In the genomic region with DNA sequence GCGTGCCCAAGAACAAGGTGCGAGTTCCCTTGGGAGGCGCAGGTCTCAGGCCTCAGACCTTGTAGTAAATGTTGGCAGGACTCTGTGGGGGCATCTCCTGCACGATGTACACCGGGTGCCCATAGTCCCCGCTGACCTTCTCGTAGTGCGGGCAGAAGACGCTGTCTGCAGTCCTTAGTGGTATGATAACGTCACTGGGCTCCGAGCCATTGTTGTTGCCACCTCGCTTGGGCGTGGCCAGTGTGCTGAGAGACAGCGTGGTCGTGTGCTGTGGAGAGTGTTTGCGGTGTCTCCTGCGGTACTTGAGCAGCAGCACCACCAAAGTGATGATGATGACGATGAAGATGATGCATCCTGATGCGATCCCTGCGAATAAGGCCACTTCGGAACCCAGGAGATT, we compare ENCODE assay signal across 11 mouse cellular contexts. TPM values are rescaled to one million over a fixed set of nuclear protein-coding genes. Genes with fewer than 3 reads are reported as not detected.
DNase-seq lines count a peak whose midpoint lies in the region; ATAC-seq and TF ChIP-seq lines count a peak whose summit lies in the region.
"Had no signal": no experiment of that assay in that cellular context is flagged by ENCODE, and none has a peak within 500 bp of the region (broad histone marks: within the 10 kb centered on the region; RNA-seq: fewer than 3 reads in every experiment).

No protein-coding gene starts in this region.

- no peaks in the 10 kb centered on the region for H3K27me3 ChIP-seq in ES-Bruce4 (ENCODE audit: control insufficient read depth, insufficient read depth, low read length, poor library complexity, severe bottlenecking)
- no peaks in the 10 kb centered on the region for H3K27me3 ChIP-seq in embryonic facial prominence, embryonic 10.5 days (replicated peaks; ENCODE audit: low read depth, poor library complexity, severe bottlenecking)
- H3K27me3 ChIP-seq in limb, embryonic 15.5 days, result no peaks in the 10 kb centered on the region
- H3K27me3 ChIP-seq: liver, embryonic 12.5 days had no signal

- H3K9ac ChIP-seq in ES-Bruce4 (ENCODE audit: low read depth, poor library complexity, severe bottlenecking), result 0 out of 2 replicates have a peak overlapping the region, but pooled peaks have one; percentile 3
- no peak overlapping the region for H3K9ac ChIP-seq in limb, embryonic 15.5 days
- H3K9ac ChIP-seq: liver, embryonic 12.5 days had no signal

- no peak for DNase-seq in layer of hippocampus, adult 2 months (ENCODE audit: low spot score in 2 of 2)
- DNase-seq in layer of hippocampus, adult 18-20 months (ENCODE audit: low spot score in 2 of 2), result no peak
- no peak for DNase-seq in embryonic facial prominence, embryonic 10.5 days (ENCODE audit: low spot score)
- no peak for DNase-seq in Muller cell, postnatal 12 days (ENCODE audit: inconsistent ontology term)
- no peak for DNase-seq in frontal cortex, postnatal 10 days (ENCODE audit: low spot score in 2 of 2)
- DNase-seq: heart, postnatal 36 days had no signal

- TF ChIP-seq CTCF in layer of hippocampus, adult 2 months (conservative IDR thresholded peaks at IDR 0.05), result no peak
- no peak for TF ChIP-seq CTCF in ES-Bruce4 (IDR thresholded peaks at IDR 0.05; ENCODE audit: low read depth, low read length)

- peaks cover 3% of the 10 kb centered on the region for H3K4me1 ChIP-seq in ES-Bruce4 (ENCODE audit: control insufficient read depth, insufficient read depth, low read length)
- peaks cover 56% of the 10 kb centered on the region for H3K4me1 ChIP-seq in embryonic facial prominence, embryonic 10.5 days
- H3K4me1 ChIP-seq in limb, embryonic 15.5 days, result peaks cover 25% of the 10 kb centered on the region
- H3K4me1 ChIP-seq: liver, embryonic 12.5 days had no signal

- no peak overlapping the region for H3K4me3 ChIP-seq in layer of hippocampus, adult 2 months
- peak overlapping the region; percentile 49 for H3K4me3 ChIP-seq in ES-Bruce4 (ENCODE audit: low read depth, low read length)
- no peak overlapping the region for H3K4me3 ChIP-seq in embryonic facial prominence, embryonic 10.5 days
- no peak overlapping the region for H3K4me3 ChIP-seq in limb, embryonic 15.5 days
- H3K4me3 ChIP-seq: liver, embryonic 12.5 days; myocyte had no signal

- no peak for TF ChIP-seq POLR2A in ES-Bruce4 (IDR thresholded peaks at IDR 0.05; ENCODE audit: insufficient read depth, low read length)

- no peak for TF ChIP-seq EP300 in ES-Bruce4 (IDR thresholded peaks at IDR 0.05; ENCODE audit: insufficient read depth, low read depth, low read length)

- ATAC-seq in limb, embryonic 15.5 days (ENCODE audit: insufficient number of reproducible peaks, low FRiP score, low TSS enrichment, low read depth), result no peak
- ATAC-seq: liver, embryonic 12.5 days had no signal

- no peak overlapping the region for H3K4me2 ChIP-seq in limb, embryonic 15.5 days
- H3K4me2 ChIP-seq: liver, embryonic 12.5 days had no signal

- no peaks in the 10 kb centered on the region for H3K36me3 ChIP-seq in ES-Bruce4 (ENCODE audit: control insufficient read depth, insufficient read depth, low read length, poor library complexity, severe bottlenecking)
- H3K36me3 ChIP-seq in embryonic facial prominence, embryonic 10.5 days (replicated peaks), result peaks cover 80% of the 10 kb centered on the region
- peaks cover 53% of the 10 kb centered on the region for H3K36me3 ChIP-seq in limb, embryonic 15.5 days
- H3K36me3 ChIP-seq: G1E had no signal

- H3K27ac ChIP-seq in layer of hippocampus, adult 2 months, result peak overlapping the region; percentile 52; the same call in 1 of the 2 replicates
- H3K27ac ChIP-seq in ES-Bruce4 (ENCODE audit: insufficient read depth, low read length), result no peak overlapping the region
- peak overlapping the region; percentile 70 for H3K27ac ChIP-seq in embryonic facial prominence, embryonic 10.5 days (replicated peaks)
- H3K27ac ChIP-seq in limb, embryonic 15.5 days, result 0 out of 2 replicates have a peak overlapping the region, but pooled peaks have one; percentile 40
- H3K27ac ChIP-seq: liver, embryonic 12.5 days had no signal

- H3K9me3 ChIP-seq in ES-Bruce4 (replicated peaks; ENCODE audit: control insufficient read depth, insufficient read depth, low read length, poor library complexity, severe bottlenecking), result no peaks in the 10 kb centered on the region
- no peaks in the 10 kb centered on the region for H3K9me3 ChIP-seq in embryonic facial prominence, embryonic 10.5 days
- H3K9me3 ChIP-seq in limb, embryonic 15.5 days, result no peaks in the 10 kb centered on the region
- H3K9me3 ChIP-seq: G1E; liver, embryonic 12.5 days had no signal

- WGBS in embryonic facial prominence, embryonic 10.5 days, result 90% methylated on average over 21 of the region's 21 CpGs
- WGBS in limb, embryonic 15.5 days, result 89% methylated on average over 21 of the region's 21 CpGs

RNA-seq across cellular contexts. Expression of gene Efnb2, which starts 40.5 kb away (rescaled TPM):
- total RNA-seq in layer of hippocampus, adult 2 months (2021), result 10 to 100 TPM; 25.0 to 28.9 TPM
- total RNA-seq in layer of hippocampus, adult 18-20 months (2021), result 10 to 100 TPM; 31.0 to 36.0 TPM
- polyA plus RNA-seq in ES-Bruce4 (2011; ENCODE audit: insufficient read depth, insufficient read length, low read depth, missing spikeins), result 22.8 and 27.0 TPM in 2 replicates
- polyA plus RNA-seq in embryonic facial prominence, embryonic 10.5 days (2016; fragmentation: Nextera tagmentation; extraction: Ambion mirVana), result 32.2 and 33.7 TPM in 2 replicates
- polyA plus RNA-seq in limb, embryonic 15.5 days (2015; fragmentation: Nextera tagmentation; extraction: Ambion mirVana), result 20.8 and 29.9 TPM in 2 replicates
